Mouse (Mus musculus): ENCODE data around the gene Ccdc182. TPM values are rescaled to one million over a fixed set of nuclear protein-coding genes. Genes with fewer than 3 reads are reported as not detected.
A peak's percentile ranks its signal among the peaks of the same experiment; 100 is the strongest.

Gene Ccdc182
- total and polyA plus RNA-seq, 2 experiments from 2014 or later = not detected

GRCm38 (mm10) chr11:88281428-88282119 lies 12.3 kb upstream of the Ccdc182 start:
- 73% methylated on average over 8 of the region's 8 CpGs for WGBS
- TF ChIP-seq EP300 (IDR thresholded peaks at IDR 0.05; ENCODE audit: low read depth) = no peak
- no peak for TF ChIP-seq CTCF (IDR thresholded peaks at IDR 0.05; ENCODE audit: low read depth)
- no peak overlapping the region for H3K4me2 ChIP-seq (ENCODE audit: low read depth, low read length)
- H3K4me3 ChIP-seq (ENCODE audit: low read depth, low read length) = no peak overlapping the region
- H3K9me3 ChIP-seq (replicated peaks; ENCODE audit: control insufficient read depth, low read length) = no peaks in the 10 kb centered on the region
- no peaks in the 10 kb centered on the region for H3K36me3 ChIP-seq (replicated peaks; ENCODE audit: control insufficient read depth, insufficient read depth, low read length)
- ATAC-seq (ENCODE audit: insufficient read depth, low read depth) (no peak), DNase-seq (ENCODE audit: low spot score) (no peak)
- no peak overlapping the region for H3K9ac ChIP-seq (replicated peaks; ENCODE audit: low read depth, low read length)
- H3K4me1 ChIP-seq (ENCODE audit: control insufficient read depth, insufficient read depth) = peaks cover 5% of the 10 kb centered on the region; the same call in 1 of the 2 replicates
- no peak overlapping the region for H3K27ac ChIP-seq (ENCODE audit: low read depth)
- H3K27me3 ChIP-seq (ENCODE audit: control insufficient read depth, insufficient read depth, low read length) = no peaks in the 10 kb centered on the region

DNA sequence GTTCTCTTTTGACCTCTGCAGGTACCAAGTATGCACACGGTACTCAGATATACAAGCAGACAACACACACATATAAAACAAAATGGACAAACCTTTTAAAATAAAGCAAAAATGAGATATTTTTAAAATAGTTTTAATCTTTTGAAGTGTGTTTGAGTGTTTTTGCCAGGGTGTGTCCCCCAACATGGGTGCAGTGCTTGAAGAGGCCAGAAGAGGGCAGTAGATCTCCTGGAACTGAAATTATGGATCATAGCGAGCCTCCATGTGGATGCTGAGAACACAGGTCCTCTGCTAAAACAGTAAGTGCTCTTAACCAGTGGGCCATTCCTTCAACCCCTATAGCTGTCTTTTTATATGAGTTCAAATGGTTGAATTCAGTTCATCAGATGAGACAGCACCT lies 11.3 kb upstream of the Ccdc182 start:
- TF ChIP-seq CTCF (IDR thresholded peaks at IDR 0.05; ENCODE audit: low read depth) (0 out of 2 replicates have a peak, but pooled peaks have one; percentile 10), EP300 (IDR thresholded peaks at IDR 0.05; ENCODE audit: low read depth) (no peak)
- Histone ChIP-seq H3K9ac (replicated peaks; ENCODE audit: low read depth, low read length) (no peak overlapping the region), H3K36me3 (replicated peaks; ENCODE audit: control insufficient read depth, insufficient read depth, low read length) (no peaks in the 10 kb centered on the region), H3K4me2 (ENCODE audit: low read depth, low read length) (no peak overlapping the region), H3K9me3 (replicated peaks; ENCODE audit: control insufficient read depth, low read length) (no peaks in the 10 kb centered on the region), H3K27me3 (ENCODE audit: control insufficient read depth, insufficient read depth, low read length) (no peaks in the 10 kb centered on the region), H3K4me3 (ENCODE audit: low read depth, low read length) (no peak overlapping the region), H3K27ac (ENCODE audit: low read depth) (no peak overlapping the region), H3K4me1 (ENCODE audit: control insufficient read depth, insufficient read depth) (0 out of 2 replicates have a peak, but pooled peaks cover 3% of the 10 kb centered on the region)
- 98% methylated on average over 2 of the region's 2 CpGs for WGBS
- no peak for ATAC-seq (ENCODE audit: insufficient read depth, low read depth)
- DNase-seq (ENCODE audit: low spot score) = no peak

- Histone ChIP-seq H3K9ac (replicated peaks; ENCODE audit: low read depth, low read length) (0 out of 2 replicates have a peak overlapping the region, but pooled peaks have one; percentile 28), H3K4me3 (ENCODE audit: low read depth, low read length) (no peak overlapping the region), H3K4me1 (ENCODE audit: control insufficient read depth, insufficient read depth) (0 out of 2 replicates have a peak, but pooled peaks cover 6% of the 10 kb centered on the region), H3K9me3 (replicated peaks; ENCODE audit: control insufficient read depth, low read length) (no peaks in the 10 kb centered on the region), H3K4me2 (ENCODE audit: low read depth, low read length) (no peak overlapping the region), H3K27me3 (ENCODE audit: control insufficient read depth, insufficient read depth, low read length) (no peaks in the 10 kb centered on the region), H3K27ac (ENCODE audit: low read depth) (no peak overlapping the region), H3K36me3 (replicated peaks; ENCODE audit: control insufficient read depth, insufficient read depth, low read length) (no peaks in the 10 kb centered on the region)
- TF ChIP-seq CTCF (IDR thresholded peaks at IDR 0.05; ENCODE audit: low read depth) (no peak), EP300 (IDR thresholded peaks at IDR 0.05; ENCODE audit: low read depth) (no peak)
- 44% methylated on average over 8 of the region's 8 CpGs for WGBS
- ATAC-seq (ENCODE audit: insufficient read depth, low read depth) (no peak), DNase-seq (ENCODE audit: low spot score) (no peak)
These were observed 7.8 kb upstream of the Ccdc182 start for GRCm38 (mm10) chr11:88286019-88286418.

GRCm38 (mm10) chr11:88288400-88288799 lies 5.5 kb upstream of the Ccdc182 start:
- H3K4me3 ChIP-seq (ENCODE audit: low read depth, low read length) = no peak overlapping the region
- no peaks in the 10 kb centered on the region for H3K36me3 ChIP-seq (replicated peaks; ENCODE audit: control insufficient read depth, insufficient read depth, low read length)
- H3K27ac ChIP-seq (ENCODE audit: low read depth) = no peak overlapping the region
- ATAC-seq (ENCODE audit: insufficient read depth, low read depth) = peak; percentile 39; the same call in 1 of the 2 replicates
- H3K27me3 ChIP-seq (ENCODE audit: control insufficient read depth, insufficient read depth, low read length) = no peaks in the 10 kb centered on the region
- H3K9ac ChIP-seq (replicated peaks; ENCODE audit: low read depth, low read length) = no peak overlapping the region
- H3K4me1 ChIP-seq (ENCODE audit: control insufficient read depth, insufficient read depth) = 0 out of 2 replicates have a peak, but pooled peaks cover 12% of the 10 kb centered on the region
- 29% methylated on average over 11 of the region's 11 CpGs for WGBS
- no peaks in the 10 kb centered on the region for H3K9me3 ChIP-seq (replicated peaks; ENCODE audit: control insufficient read depth, low read length)
- no peak overlapping the region for H3K4me2 ChIP-seq (ENCODE audit: low read depth, low read length)
- TF ChIP-seq EP300 (IDR thresholded peaks at IDR 0.05; ENCODE audit: low read depth) (no peak), CTCF (IDR thresholded peaks at IDR 0.05; ENCODE audit: low read depth) (no peak)
- DNase-seq (ENCODE audit: low spot score) = no peak

GRCm38 (mm10) chr11:88288805-88289340 lies 5.0 kb upstream of the Ccdc182 start:
- peak; percentile 44 for TF ChIP-seq CTCF (IDR thresholded peaks at IDR 0.05; ENCODE audit: low read depth)
- no peak for TF ChIP-seq EP300 (IDR thresholded peaks at IDR 0.05; ENCODE audit: low read depth)
- ATAC-seq (ENCODE audit: insufficient read depth, low read depth) (no peak; the same call in 1 of the 2 replicates), DNase-seq (ENCODE audit: low spot score) (no peak)
- no peak overlapping the region for H3K27ac ChIP-seq (ENCODE audit: low read depth)
- H3K27me3 ChIP-seq (ENCODE audit: control insufficient read depth, insufficient read depth, low read length) = no peaks in the 10 kb centered on the region
- H3K9me3 ChIP-seq (replicated peaks; ENCODE audit: control insufficient read depth, low read length) = no peaks in the 10 kb centered on the region
- H3K36me3 ChIP-seq (replicated peaks; ENCODE audit: control insufficient read depth, insufficient read depth, low read length) = no peaks in the 10 kb centered on the region
- H3K9ac ChIP-seq (replicated peaks; ENCODE audit: low read depth, low read length) = no peak overlapping the region
- 38% methylated on average over 12 of the region's 12 CpGs for WGBS
- no peak overlapping the region for H3K4me3 ChIP-seq (ENCODE audit: low read depth, low read length)
- 0 out of 2 replicates have a peak, but pooled peaks cover 12% of the 10 kb centered on the region for H3K4me1 ChIP-seq (ENCODE audit: control insufficient read depth, insufficient read depth)
- H3K4me2 ChIP-seq (ENCODE audit: low read depth, low read length) = no peak overlapping the region
